Mouse (Mus musculus): ENCODE results near the gene Atp11b. TPM values are rescaled to one million over a fixed set of nuclear protein-coding genes. Genes with fewer than 3 reads are reported as not detected.
A peak's percentile ranks its signal among the peaks of the same experiment; 100 is the strongest.

The Atp11b gene
- 32.6 and 37.1 TPM in 2 replicates for polyA plus RNA-seq (2016; fragmentation: Nextera tagmentation; extraction: Ambion mirVana)

- Histone ChIP-seq H3K4me3 (peak within 1 kb of the TSS; percentile 86), H3K27me3 (replicated peaks) (no peaks in the 10 kb centered on the region), H3K4me2 (replicated peaks) (peak within 1 kb of the TSS; percentile 63), H3K27ac (peak within 1 kb of the TSS; percentile 80; the same call in 1 of the 2 replicates), H3K4me1 (no peaks in the 10 kb centered on the region), H3K9ac (peak within 1 kb of the TSS; percentile 87), H3K9me3 (no peaks in the 10 kb centered on the region), H3K36me3 (no peaks in the 10 kb centered on the region)
- WGBS = under 1% methylated on average over 113 of the region's 114 CpGs
- ATAC-seq (ENCODE audit: low FRiP score, low read depth) = peak; percentile 94
These were observed at the start of gene Atp11b for GRCm38 (mm10) chr3:35753825-35754767. Gene Atp11b, plus strand, starts transcription at chr3:35754106.

GRCm38 (mm10) chr3:35704328-35704613 lies 49.6 kb upstream of the Atp11b start:
- WGBS = 73% methylated on average over 4 of the region's 4 CpGs
- no peak for ATAC-seq (ENCODE audit: low FRiP score, low read depth)
- H3K4me2 ChIP-seq (replicated peaks) = no peak overlapping the region
- H3K4me1 ChIP-seq = no peaks in the 10 kb centered on the region
- H3K36me3 ChIP-seq = no peaks in the 10 kb centered on the region
- H3K27ac ChIP-seq = no peak overlapping the region
- no peaks in the 10 kb centered on the region for H3K9me3 ChIP-seq
- H3K4me3 ChIP-seq = no peak overlapping the region
- no peak overlapping the region for H3K9ac ChIP-seq
- H3K27me3 ChIP-seq (replicated peaks) = no peaks in the 10 kb centered on the region

GRCm38 (mm10) chr3:35719531-35720205 lies 34.2 kb upstream of the Atp11b start:
- H3K4me3 ChIP-seq = no peak overlapping the region
- no peak overlapping the region for H3K9ac ChIP-seq
- WGBS = 86% methylated on average over 8 of the region's 8 CpGs
- H3K9me3 ChIP-seq = no peaks in the 10 kb centered on the region
- H3K27ac ChIP-seq = no peak overlapping the region
- no peaks in the 10 kb centered on the region for H3K27me3 ChIP-seq (replicated peaks)
- no peak for ATAC-seq (ENCODE audit: low FRiP score, low read depth)
- H3K4me2 ChIP-seq (replicated peaks) = no peak overlapping the region
- no peaks in the 10 kb centered on the region for H3K4me1 ChIP-seq
- H3K36me3 ChIP-seq = no peaks in the 10 kb centered on the region

- Histone ChIP-seq H3K4me1 (no peaks in the 10 kb centered on the region), H3K27me3 (replicated peaks) (no peaks in the 10 kb centered on the region), H3K4me3 (no peak overlapping the region), H3K27ac (no peak overlapping the region), H3K36me3 (no peaks in the 10 kb centered on the region), H3K9me3 (no peaks in the 10 kb centered on the region), H3K9ac (no peak overlapping the region), H3K4me2 (replicated peaks) (no peak overlapping the region)
- WGBS = 68% methylated on average over 3 of the region's 3 CpGs
- no peak for ATAC-seq (ENCODE audit: low FRiP score, low read depth)
These were observed 33.1 kb upstream of the Atp11b start for GRCm38 (mm10) chr3:35720801-35721200.

GRCm38 (mm10) chr3:35721818-35722446 lies 32.0 kb upstream of the Atp11b start:
- no peak overlapping the region for H3K4me2 ChIP-seq (replicated peaks)
- no peak for ATAC-seq (ENCODE audit: low FRiP score, low read depth)
- 87% methylated on average over 4 of the region's 4 CpGs for WGBS

GRCm38 (mm10) chr3:35722811-35723210 lies 31.1 kb upstream of the Atp11b start:
- H3K4me1 ChIP-seq = no peaks in the 10 kb centered on the region
- WGBS = 92% methylated on average over 7 of the region's 7 CpGs
- no peaks in the 10 kb centered on the region for H3K9me3 ChIP-seq
- ATAC-seq (ENCODE audit: low FRiP score, low read depth) = no peak
- H3K27ac ChIP-seq = no peak overlapping the region
- H3K9ac ChIP-seq = no peak overlapping the region
- H3K27me3 ChIP-seq (replicated peaks) = no peaks in the 10 kb centered on the region
- H3K36me3 ChIP-seq = no peaks in the 10 kb centered on the region
- H3K4me2 ChIP-seq (replicated peaks) = no peak overlapping the region
- H3K4me3 ChIP-seq = no peak overlapping the region

More at GRCm38 (mm10) chr3:35721818-35722446, 32.0 kb upstream of the Atp11b start:
- no peak overlapping the region for H3K9ac ChIP-seq
- no peaks in the 10 kb centered on the region for H3K9me3 ChIP-seq
- H3K4me3 ChIP-seq = no peak overlapping the region
- no peaks in the 10 kb centered on the region for H3K36me3 ChIP-seq
- H3K27me3 ChIP-seq (replicated peaks) = no peaks in the 10 kb centered on the region
- H3K4me1 ChIP-seq = no peaks in the 10 kb centered on the region
- no peak overlapping the region for H3K27ac ChIP-seq

- Histone ChIP-seq H3K27me3 (replicated peaks) (no peaks in the 10 kb centered on the region), H3K9me3 (no peaks in the 10 kb centered on the region), H3K4me1 (no peaks in the 10 kb centered on the region), H3K36me3 (no peaks in the 10 kb centered on the region), H3K9ac (no peak overlapping the region), H3K4me3 (no peak overlapping the region), H3K4me2 (replicated peaks) (no peak overlapping the region), H3K27ac (no peak overlapping the region)
- 57% methylated on average over 9 of the region's 9 CpGs for WGBS
- 0 out of 2 replicates have a peak, but pooled peaks have one; percentile 21 for ATAC-seq (ENCODE audit: low FRiP score, low read depth)
These were observed 30.2 kb upstream of the Atp11b start for GRCm38 (mm10) chr3:35723586-35724322.

GRCm38 (mm10) chr3:35725096-35725495 lies 28.8 kb upstream of the Atp11b start:
- H3K4me3 ChIP-seq = no peak overlapping the region
- no peaks in the 10 kb centered on the region for H3K27me3 ChIP-seq (replicated peaks)
- no peak overlapping the region for H3K4me2 ChIP-seq (replicated peaks)
- no peaks in the 10 kb centered on the region for H3K36me3 ChIP-seq
- H3K9me3 ChIP-seq = no peaks in the 10 kb centered on the region
- 64% methylated on average over 7 of the region's 7 CpGs for WGBS
- no peaks in the 10 kb centered on the region for H3K4me1 ChIP-seq
- no peak for ATAC-seq (ENCODE audit: low FRiP score, low read depth)
- H3K9ac ChIP-seq = no peak overlapping the region
- no peak overlapping the region for H3K27ac ChIP-seq

- Histone ChIP-seq H3K36me3 (no peaks in the 10 kb centered on the region), H3K27me3 (replicated peaks) (no peaks in the 10 kb centered on the region), H3K4me2 (replicated peaks) (no peak overlapping the region), H3K4me3 (no peak overlapping the region), H3K9me3 (no peaks in the 10 kb centered on the region), H3K4me1 (no peaks in the 10 kb centered on the region), H3K27ac (no peak overlapping the region), H3K9ac (no peak overlapping the region)
- no peak for ATAC-seq (ENCODE audit: low FRiP score, low read depth)
- WGBS = 79% methylated on average over 1 of the region's 1 CpGs
These were observed 27.0 kb upstream of the Atp11b start for GRCm38 (mm10) chr3:35726936-35727335.

GRCm38 (mm10) chr3:35729490-35729889 lies 24.4 kb upstream of the Atp11b start:
- Histone ChIP-seq H3K4me1 (no peaks in the 10 kb centered on the region), H3K9ac (no peak overlapping the region), H3K27ac (no peak overlapping the region), H3K9me3 (no peaks in the 10 kb centered on the region), H3K4me2 (replicated peaks) (no peak overlapping the region), H3K27me3 (replicated peaks) (no peaks in the 10 kb centered on the region), H3K4me3 (no peak overlapping the region), H3K36me3 (no peaks in the 10 kb centered on the region)
- ATAC-seq (ENCODE audit: low FRiP score, low read depth) = no peak
- WGBS = 73% methylated on average over 6 of the region's 6 CpGs

- Histone ChIP-seq H3K36me3 (no peaks in the 10 kb centered on the region), H3K9ac (no peak overlapping the region), H3K4me1 (no peaks in the 10 kb centered on the region), H3K9me3 (no peaks in the 10 kb centered on the region), H3K4me3 (no peak overlapping the region), H3K27me3 (replicated peaks) (no peaks in the 10 kb centered on the region), H3K4me2 (replicated peaks) (no peak overlapping the region), H3K27ac (no peak overlapping the region)
- ATAC-seq (ENCODE audit: low FRiP score, low read depth) = no peak
- WGBS = 86% methylated on average over 10 of the region's 10 CpGs
These were observed 21.7 kb upstream of the Atp11b start for GRCm38 (mm10) chr3:35731981-35732777.
